Mouse (Mus musculus): ENCODE data around the gene Cfap57.
A peak's percentile ranks its signal among the peaks of the same experiment; 100 is the strongest.

The Cfap57 gene

DNA sequence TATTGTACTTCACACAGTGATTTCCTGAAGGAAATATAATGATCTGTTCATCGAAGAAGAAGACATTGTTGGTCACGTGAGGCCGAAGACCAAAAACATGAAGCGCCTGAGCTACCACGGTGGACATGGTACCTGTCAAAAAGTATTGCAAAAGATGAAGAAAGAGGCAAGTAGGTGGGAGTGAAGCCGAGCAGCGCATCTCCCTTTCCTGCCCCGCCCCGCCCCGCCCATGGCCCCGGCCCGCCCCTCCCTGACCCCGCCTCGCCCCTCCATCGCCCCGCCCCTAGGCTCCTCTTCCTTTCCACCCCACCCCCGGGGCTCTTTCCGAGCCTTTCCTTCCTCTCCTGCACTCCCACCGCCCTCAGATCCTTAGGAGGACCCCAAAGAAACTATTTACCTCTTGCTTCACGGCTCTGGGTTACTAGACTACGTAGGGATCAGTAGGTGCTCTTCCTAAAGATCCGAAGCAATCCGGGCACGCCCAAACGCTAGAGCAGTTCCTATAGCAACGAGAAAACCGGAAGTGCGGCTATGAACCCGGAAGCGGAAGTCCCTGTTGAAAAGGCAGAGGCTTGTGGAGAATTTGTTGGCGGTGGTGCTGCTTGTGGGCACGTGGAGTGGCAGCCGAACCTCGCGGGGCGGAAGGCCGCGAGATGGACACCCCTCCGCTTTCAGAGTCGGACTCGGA lies at the start of gene Cfap57, which contains the start of gene Ebna1bp2:
Cfap57 (minus strand) TSS at position 499 of the 688 bp plus-strand sequence.
Ebna1bp2 (plus strand) TSS at position 521 of the 688 bp plus-strand sequence.
- DNase-seq (ENCODE audit: low read depth) = peak; percentile 95

DNA sequence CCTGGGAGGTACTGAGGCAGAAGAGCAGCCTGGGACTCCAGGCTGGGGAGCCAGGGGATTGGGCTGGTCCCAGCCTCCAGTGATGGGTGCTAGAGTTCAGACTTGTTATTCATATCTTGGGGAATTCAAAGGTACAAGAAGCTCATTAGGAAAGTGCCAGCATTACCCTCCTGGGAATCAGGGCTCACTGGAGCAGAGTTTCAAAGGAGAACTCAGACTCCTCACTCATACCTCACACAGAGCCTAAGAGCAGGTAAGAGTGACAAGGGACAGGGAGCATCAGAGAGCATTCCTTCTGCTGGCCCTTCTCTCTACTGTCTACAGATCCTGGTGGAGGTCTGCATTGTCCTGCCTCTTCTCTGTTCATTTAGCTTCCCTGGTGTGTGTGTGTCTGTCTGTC lies 38.1 kb upstream of the Cfap57 start, which contains the start of gene Olfr62:
Olfr62 (plus strand) TSS at position 301 of the 400 bp plus-strand sequence.
- no peak for DNase-seq (ENCODE audit: low read depth)

DNA sequence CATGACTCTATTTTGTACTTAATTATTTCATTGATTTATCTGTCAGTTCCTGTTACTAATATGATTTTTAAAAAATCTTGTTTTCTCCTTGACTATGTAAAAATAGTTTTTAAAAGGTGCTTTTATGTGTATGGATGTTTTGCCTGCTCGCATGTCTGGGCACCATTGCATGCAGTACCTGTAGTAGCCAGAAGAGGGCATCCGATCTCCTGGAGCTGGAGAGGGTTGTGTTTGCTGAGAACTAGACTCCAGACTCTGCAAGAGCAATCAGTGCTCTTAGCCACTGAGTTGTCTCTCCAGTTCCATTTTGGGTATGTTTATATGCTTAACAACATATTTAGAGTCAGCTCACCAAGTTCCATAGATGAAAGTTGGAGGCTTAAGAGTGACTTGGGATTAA lies 24.7 kb upstream of the Cfap57 start:
- peak; percentile 35 for DNase-seq (ENCODE audit: low read depth)

DNA sequence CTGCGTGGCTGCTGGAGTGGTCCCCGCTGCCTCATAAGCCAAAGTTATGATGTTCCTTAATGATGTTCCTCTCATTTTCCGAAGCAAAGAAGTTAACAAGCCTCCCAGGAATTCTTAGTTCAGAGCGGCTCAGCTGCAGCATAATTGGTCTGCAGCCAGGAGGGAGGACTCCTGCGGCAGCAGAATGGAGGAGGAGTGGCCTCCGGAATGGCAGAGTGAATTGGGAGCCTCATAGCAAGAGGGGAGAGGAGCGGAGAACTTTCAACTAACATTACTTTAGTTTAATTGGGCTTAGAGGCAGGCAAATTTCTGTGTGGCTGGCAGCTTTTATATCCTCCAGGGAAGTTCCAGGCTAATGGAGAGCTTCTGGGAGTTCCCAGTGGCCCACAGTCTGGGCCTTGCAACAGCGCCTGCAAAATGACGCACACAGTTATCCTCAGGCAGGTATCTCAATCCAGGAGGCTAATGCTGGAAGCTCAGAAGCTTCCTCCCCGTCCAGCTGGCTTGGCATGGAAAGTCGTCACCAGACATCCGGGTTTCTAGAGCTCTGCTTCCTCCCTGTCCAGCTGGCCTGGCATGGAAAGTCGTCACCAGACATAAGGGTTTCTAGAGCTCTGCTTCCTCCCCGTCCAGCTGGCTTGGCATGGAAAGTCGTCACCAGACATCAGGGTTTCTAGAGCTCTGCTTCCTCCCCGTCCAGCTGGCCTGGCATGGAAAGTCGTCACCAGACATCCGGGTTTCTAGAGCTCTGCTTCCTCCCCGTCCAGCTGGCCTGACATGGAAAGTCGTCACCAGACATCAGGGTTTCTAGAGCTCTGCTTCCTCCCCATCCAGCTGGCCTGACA lies 22.0 kb upstream of the Cfap57 start:
- no peak for DNase-seq (ENCODE audit: low read depth)

DNA sequence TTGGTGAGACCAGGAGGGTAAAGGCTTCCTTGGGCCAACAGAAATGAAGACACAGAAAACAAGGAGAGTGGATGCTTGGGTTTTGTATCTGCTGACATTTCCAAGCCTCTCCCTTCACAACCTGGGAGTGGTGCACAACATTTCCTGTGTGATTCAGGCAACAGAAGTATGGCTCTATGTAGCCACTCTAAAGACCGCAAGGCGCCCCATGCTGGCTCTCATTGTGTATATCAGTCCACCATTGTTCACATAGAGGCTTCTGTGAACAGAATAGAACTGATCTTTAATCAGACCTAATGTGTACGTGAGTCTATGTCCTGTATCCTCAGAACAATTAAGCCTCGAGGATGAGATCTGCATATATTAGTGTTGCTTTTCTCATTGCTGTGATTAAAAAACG lies 9.7 kb upstream of the Cfap57 start:
- DNase-seq (ENCODE audit: low read depth) = no peak

DNA sequence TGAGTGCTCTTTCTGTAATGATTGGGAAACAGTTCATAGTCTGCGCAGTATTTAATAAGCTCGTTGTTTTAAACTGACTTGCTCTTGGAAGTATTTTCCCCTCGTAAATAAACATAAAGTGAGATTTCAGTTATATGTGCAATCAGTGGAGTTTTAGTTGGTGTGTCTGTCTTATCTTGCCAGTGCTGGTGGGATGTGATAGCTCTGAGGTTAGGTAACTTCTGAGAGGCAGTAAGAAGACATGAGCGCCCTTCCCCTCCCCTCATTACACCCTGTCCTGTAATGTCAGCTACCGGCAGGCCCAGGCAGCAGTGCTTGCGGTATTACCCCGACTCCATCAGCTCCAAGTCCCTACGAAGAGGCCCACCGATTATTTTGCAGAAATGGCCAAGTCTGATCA lies 1.2 kb upstream of the Cfap57 start:
- no peak for DNase-seq (ENCODE audit: low read depth)

DNA sequence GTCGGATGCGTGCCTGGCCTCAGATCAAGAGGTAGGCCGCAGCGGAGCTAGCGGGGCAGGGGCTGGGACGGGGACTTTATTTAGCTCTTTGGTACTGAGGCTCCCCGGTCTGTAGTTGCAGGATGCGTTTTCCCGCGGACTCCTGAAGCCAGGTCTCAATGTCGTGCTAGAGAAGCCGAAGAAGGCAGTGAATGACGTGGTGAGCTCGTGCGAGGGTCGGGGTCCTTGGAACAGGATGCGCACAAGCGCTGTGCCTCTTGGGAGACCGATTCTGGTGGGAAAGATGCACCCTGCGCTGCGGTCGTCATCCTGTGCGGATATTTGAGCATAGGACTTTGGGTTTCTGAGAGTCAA lies 367 bp upstream of the Cfap57 start:
- no peak for DNase-seq (ENCODE audit: low read depth)

DNA sequence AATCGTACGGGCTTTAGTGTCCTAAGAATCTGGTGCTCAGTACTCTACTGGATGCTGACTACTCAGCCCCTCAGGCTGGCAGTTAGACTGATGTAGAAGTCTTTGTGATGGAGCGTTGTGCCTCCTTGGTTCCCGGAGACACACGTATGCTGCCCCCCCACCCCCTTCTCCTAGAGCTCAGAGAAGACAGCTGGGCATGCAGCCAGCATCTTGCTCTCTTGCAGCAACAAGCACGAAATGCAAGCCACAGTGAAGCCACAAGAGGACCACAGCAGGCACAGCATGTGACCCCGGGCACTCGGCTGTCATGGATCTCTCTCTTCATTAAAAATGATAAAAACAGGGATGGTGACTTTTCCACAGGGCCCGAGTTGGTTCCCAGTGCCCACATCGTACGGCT lies 5.2 kb downstream of the Cfap57 start:
- no peak for DNase-seq (ENCODE audit: low read depth)

DNA sequence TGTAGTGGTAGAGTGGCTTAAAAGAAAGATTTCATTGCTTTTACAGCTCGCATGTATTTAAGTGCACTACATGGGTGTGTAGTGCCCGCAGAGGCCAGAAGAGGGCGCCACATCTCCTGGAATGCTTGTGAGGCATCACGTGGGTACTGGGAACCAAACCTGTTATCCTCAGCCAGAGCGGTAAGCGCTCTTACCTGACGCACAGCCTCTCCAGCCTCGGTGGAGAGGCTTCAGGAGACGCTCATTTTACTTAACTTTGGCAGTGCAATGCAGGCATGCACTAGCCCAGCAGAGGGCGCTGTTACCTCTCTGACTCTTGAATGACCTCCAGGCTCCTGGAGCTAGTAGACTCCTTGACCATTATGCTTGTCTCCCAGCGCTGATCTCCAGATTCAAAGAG lies 8.0 kb downstream of the Cfap57 start:
- peak; percentile 38 for DNase-seq (ENCODE audit: low read depth)

DNA sequence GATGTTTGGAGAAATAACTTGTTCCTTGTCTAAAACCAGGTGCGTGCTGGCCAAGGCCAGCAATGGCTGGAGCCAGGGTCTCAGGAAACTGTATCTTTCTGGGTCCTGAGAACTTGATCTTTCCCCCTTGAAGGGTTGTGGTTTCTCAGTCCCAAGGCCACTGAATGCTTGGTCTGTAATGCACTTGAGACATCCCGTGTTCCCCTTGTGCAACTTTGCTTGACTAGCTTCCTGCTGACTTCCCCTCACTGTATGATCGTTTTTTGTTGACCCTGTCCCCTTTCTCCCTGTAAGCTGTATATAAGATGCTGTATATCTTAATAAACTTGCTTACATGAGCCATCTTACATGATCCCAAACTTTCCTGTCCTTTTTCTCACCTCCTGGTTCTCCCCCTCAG lies 10.7 kb downstream of the Cfap57 start:
- DNase-seq (ENCODE audit: low read depth) = no peak

DNA sequence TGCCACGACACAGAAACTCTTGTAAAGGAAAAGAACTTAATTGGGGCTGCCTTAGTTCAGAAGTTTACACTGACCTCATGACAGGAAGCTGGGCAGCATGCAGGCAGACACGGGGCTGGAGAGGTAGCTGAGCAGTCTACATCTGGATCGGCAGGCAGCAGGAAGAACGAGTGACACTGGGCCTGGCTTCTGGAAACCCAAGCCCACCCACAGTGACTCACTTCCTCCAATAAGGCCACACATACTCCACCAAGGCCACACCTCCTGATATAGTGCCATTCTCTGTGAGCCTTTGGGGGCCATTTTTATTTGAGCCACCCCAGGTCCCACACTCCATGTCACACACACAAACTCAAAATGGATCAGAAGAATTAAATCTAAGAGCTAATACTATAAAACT lies 16.5 kb downstream of the Cfap57 start:
- DNase-seq (ENCODE audit: low read depth) = no peak

DNA sequence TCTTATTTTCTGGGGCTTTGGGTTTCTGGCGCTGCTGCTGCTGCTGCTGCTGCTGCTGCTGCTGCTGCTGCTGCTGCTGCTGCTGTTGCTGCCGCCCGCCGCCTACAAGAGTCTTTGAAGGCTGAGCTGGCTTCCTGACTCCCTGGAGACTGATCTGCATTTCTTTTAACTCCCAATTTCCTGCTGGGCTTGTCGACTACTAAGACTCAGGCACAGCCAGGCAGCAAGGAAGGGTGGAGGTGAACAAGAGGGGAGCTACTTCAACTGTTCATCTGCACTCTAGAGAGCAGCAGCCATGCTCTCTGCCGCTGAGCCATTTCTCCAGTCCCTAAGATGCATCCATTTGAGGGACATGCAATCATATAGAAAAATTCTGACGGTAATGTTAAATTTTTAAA lies 30.8 kb downstream of the Cfap57 start:
- DNase-seq (ENCODE audit: low read depth) = no peak

DNA sequence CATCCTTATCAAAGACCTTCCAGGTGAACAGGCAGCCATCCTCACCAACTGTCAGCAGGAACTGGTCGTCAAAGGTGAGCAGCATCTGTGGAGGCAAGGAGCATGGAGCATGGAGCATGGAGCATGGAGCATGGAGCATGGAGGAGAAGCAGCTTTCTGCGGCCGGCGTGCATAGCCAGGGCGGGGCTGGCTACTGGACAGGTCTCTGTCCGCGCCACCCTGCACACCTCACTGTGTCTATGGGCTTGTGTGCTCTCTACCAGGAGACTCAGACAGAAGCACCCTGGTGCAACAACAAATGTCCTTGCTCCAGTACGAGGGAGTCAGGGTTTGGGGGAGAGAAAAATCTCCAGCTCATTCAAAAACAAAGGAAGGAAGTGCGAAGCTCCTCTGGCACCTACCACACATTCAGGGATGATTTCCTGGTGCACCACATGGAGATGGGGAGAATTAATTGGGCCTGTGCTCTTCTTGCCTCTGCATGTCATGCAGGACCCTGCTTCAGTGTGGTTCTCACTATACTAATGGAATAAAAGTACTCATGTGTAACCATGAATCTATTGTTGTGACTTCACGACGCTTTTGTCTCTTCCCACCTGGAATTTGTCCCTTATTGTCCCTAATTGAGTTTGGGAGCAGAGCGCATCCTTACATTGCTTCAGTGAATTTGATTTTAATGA lies 31.4 kb downstream of the Cfap57 start:
- DNase-seq (ENCODE audit: low read depth) = no peak

DNA sequence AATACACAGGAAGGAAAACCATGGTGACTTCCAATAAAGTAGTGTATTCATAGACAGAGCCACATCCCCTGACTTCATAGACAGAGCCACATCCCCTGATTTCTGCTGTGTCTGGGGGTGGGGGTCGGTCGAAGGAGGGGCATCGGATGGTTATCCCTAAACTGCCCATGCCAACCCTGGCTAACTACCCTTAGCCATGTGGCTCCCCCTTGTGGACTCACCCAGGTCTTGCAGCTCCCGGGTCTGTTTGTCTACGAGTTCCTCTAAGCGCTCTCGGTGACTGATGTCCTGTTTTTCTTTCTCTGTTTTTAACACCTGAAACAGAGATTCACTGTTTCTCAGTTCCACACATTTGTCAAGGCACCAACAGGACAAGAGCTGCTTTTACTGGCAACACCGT lies 37.9 kb downstream of the Cfap57 start:
- no peak for DNase-seq (ENCODE audit: low read depth)

DNA sequence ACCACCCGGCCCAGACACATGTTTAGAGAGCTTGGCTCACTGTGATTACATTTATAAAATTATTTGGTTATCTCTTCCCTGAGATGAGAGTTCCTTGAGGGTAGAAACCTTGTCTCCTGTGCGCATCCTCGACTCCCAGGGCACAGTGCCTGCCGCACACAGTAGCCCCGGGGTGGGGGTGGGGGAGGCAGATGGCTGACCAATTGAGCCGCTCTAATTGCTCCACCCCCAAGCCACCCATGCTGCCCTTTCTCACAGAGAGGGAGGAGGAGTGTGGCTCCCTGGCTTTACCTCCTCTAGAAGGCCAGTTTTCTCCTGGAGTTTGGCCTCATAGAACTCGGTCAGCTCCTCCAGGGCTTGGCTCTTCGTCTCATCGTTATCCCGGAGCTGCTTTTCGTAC lies 39.1 kb downstream of the Cfap57 start:
- DNase-seq (ENCODE audit: low read depth) = no peak

DNA sequence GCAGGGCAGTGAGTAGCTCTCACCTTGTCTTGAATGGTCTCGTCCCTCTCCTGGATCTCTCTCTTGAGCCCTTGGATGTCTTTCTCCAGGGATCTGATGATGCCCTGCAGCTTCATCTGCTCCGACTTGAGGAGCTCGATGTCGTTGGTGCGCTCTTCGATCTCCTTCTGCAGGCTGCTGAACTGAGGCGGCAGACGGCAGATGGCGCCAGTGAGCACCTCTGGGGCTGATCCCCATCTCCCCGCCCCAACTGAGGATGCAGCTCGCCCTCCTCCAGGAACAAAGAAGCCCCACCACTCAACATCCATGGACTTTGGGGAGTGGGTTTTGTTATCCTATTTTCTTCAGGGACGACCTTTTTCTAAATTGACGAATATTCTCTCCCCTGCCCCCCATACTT lies 41.3 kb downstream of the Cfap57 start:
- DNase-seq (ENCODE audit: low read depth) = no peak

DNA sequence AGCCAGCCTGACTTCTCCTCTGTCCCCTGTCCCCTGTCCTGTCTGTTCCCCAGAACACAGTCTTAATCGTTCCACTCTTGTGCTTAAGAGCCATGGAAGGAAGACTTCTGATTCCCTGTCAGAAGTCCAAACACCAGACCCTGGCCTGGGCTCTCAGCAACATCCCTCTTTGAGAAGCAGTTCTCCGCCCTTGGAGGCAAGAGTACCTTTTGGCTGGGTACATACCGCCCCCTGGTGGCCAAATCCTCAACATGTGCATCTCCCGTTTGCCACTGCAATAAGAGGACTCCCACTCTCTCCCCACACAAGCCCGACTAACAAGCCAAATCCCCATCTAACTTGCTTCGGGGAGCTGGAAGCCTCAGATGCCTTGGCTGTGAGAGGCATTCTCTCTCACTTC lies 44.5 kb downstream of the Cfap57 start:
- DNase-seq (ENCODE audit: low read depth) = peak; percentile 73

DNA sequence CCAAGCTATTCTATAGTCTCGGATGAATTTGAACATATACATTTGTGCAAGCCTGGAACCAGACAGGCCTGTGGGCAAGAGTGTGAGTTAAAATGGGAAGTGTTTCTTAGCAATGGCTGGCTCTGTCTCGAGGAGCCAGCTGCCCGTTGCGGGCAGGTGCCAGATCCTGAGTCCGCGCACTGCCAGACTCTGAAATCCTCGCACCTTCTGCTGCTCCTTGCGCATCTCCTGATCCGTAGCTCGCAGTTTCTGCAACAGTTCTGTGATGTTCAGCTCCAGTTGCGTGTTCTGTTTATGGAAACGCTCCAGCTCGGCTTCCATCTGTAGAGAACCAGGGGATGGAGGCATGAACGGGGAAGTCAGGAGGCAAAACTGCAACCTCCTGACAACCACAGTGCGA lies 49.1 kb downstream of the Cfap57 start:
- no peak for DNase-seq (ENCODE audit: low read depth)

DNA sequence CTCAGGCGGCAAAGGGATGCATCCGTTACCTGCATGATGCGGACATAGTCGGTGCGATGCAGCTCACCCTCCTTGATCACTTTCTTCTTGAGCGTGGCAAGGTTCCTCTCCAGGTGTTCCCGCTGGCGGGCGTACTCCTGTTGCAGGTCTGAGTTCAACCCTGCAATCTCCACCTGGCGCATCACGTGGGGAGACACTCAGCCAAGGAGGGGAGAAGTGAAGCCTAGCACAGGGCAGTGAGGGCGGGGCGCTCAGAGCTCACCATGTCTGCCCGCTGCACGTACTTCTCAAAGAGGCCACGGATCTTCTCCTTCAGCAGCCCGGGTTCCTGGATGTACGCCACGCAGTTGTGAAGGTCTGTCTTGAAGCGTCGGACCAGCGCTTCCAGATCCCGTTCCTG lies 51.3 kb downstream of the Cfap57 start:
- DNase-seq (ENCODE audit: low read depth) = no peak

DNA sequence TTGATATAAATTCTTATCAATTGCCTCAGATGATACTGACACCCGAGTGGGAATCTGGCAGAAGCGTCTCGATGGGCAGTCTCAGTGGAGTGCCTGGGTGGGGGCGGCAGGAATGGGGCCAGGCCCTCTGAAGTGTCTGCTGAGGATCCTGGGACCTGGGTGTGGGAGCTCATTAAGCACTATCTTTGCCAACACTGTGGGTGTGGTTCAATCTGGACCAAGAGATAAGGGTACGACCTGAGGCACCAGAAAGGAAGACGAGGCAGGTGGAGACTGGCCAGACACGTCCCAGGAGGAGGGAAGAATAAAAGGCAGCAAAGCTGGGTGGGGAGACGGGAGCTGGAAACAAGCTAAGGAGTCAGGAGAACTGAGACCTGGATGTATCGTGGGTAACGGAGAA lies 51.9 kb downstream of the Cfap57 start:
- DNase-seq (ENCODE audit: low read depth) = no peak

DNA sequence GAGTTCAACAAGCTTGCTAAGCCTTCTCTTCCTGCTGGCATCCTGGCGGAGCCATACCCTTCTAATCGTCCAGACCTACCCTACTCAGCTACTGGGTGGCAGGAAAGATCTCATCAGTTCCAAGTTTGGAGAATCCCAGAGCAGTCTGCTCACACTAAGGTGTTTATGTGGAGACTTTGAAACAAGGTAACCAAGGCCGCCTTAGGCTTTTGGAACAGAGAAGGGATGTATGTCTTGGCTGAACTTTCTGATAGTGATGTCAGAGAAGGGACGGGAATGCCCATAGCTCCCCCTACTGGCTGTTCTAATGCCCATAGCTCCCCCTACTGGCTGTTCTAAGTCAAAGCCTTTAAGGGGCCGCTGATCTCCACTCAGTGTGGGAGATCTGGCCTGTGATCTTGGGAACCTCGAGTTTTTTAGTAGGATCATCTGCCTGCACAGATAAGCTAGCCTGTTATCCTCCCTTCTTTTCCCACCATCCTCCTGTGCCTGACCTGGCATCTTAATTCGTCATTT lies 54.4 kb downstream of the Cfap57 start:
- peak; percentile 50 for DNase-seq (ENCODE audit: low read depth)

DNA sequence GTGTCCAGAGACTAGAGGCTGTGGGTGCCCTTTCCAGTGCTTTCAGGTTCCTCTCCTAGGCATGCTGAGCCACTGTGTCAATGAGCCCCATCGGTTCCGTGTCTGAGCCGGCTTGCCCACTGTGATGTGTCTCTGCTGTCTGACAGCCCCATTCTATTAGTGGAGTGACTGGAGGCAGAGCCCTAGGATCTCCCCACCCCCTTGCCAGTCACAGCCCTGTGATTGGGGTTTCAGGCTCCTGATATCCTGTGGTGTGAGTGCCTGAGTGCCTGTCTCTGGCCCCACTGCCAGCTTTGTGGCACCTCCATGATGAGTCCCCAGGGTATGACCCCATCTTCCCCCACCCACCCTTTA lies 55.7 kb downstream of the Cfap57 start:
- no peak for DNase-seq (ENCODE audit: low read depth)
